Mouse (Mus musculus) liver, embryonic 13.5 days (tissue): Measurements from ENCODE around the gene Lrriq1. TPM values are rescaled to one million over a fixed set of nuclear protein-coding genes. Genes with fewer than 3 reads are reported as not detected.

Experiments used
- ATAC-seq: fragments of 200-750 bp; cut with Nextera tagmentation; 2 replicates; pipeline ENCODE4 v1.8.0; 2017; ENCODE audit warnings: low read depth, mild to moderate bottlenecking, moderate number of reproducible peaks, moderate library complexity
- DNase-seq: peaks from one replicate; pipeline ENCODE4 v3.0.0; 2022
- H3K27ac ChIP-seq: fragments of 300-500 bp; sonication (generic); 2 replicates; pipeline ENCODE4 v1.5.1; 2015; ENCODE audit warnings: moderate library complexity, mild to moderate bottlenecking, inconsistent platforms
- H3K27me3 ChIP-seq: fragments of 300-500 bp; sonication (generic); 2 replicates; pipeline ENCODE4 v1.6.1; 2015; ENCODE audit warnings: mild to moderate bottlenecking, inconsistent platforms
- H3K36me3 ChIP-seq: fragments of 300-500 bp; sonication (generic); 2 replicates; pipeline ENCODE4 v1.6.1; 2015; ENCODE audit warnings: mild to moderate bottlenecking, inconsistent platforms
- H3K4me1 ChIP-seq: fragments of 300-500 bp; sonication (generic); replicated peaks from 2 replicates; pipeline ENCODE4 v1.6.1; 2015; ENCODE audit warnings: inconsistent platforms
- H3K4me2 ChIP-seq: fragments of 300-500 bp; sonication (generic); 2 replicates; pipeline ENCODE4 v1.6.1; 2015; ENCODE audit warnings: inconsistent platforms, mild to moderate bottlenecking, moderate library complexity
- H3K4me3 ChIP-seq: fragments of 300-500 bp; sonication (generic); replicated peaks from 2 replicates; pipeline ENCODE4 v1.5.1; 2015; ENCODE audit warnings: mild to moderate bottlenecking, inconsistent platforms
- H3K9ac ChIP-seq: fragments of 300-500 bp; sonication (generic); 2 replicates; pipeline ENCODE4 v1.6.1; 2015; ENCODE audit warnings: mild to moderate bottlenecking, inconsistent platforms
- H3K9me3 ChIP-seq: fragments of 300-500 bp; sonication (generic); replicated peaks from 2 replicates; pipeline ENCODE4 v1.6.1; 2016; ENCODE audit warnings: inconsistent platforms
- WGBS: fragments of 180-500 bp; shearing (Covaris S2); methylation state at CpG from one replicate; pipeline ENCODE4 v1.1.7; 2015; ENCODE audit not compliant: insufficient replicate concordance; 5-methylcytosine and 5-hydroxymethylcytosine counted together
- polyA plus RNA-seq: library from polyadenylated mRNA; unstranded; fragments of >200 nt; fragmentation: Nextera tagmentation; extraction: Ambion mirVana; gene quantifications from 2 replicates; pipeline ENCODE4 v1.2.1, GENCODE M21; 2015

The Lrriq1 gene
- polyA plus RNA-seq, 1 experiment from 2014 or later = not detected

- Histone ChIP-seq H3K9me3 (no peaks in the 10 kb centered on the region), H3K36me3 (no peaks in the 10 kb centered on the region), H3K4me2 (peak overlapping the region; percentile 48; the same call in 1 of the 2 replicates), H3K27ac (no peak overlapping the region), H3K4me1 (peaks cover 5% of the 10 kb centered on the region), H3K4me3 (0 out of 2 replicates have a peak overlapping the region, but pooled peaks have one; percentile 30), H3K9ac (no peak overlapping the region), H3K27me3 (peaks cover 76% of the 10 kb centered on the region)
- 2% methylated on average over 15 of the region's 15 CpGs for WGBS
- no peak for DNase-seq
- no peak for ATAC-seq
Observed at GRCm38 (mm10) chr10:103027931-103028252, 208.2 kb downstream of the Lrriq1 start.

GRCm38 (mm10) chr10:103027226-103027930 lies 208.7 kb downstream of the Lrriq1 start:
- Histone ChIP-seq H3K9ac (no peak overlapping the region), H3K27me3 (peaks cover 72% of the 10 kb centered on the region), H3K9me3 (no peaks in the 10 kb centered on the region), H3K36me3 (no peaks in the 10 kb centered on the region), H3K4me3 (no peak overlapping the region), H3K27ac (no peak overlapping the region), H3K4me1 (peaks cover 5% of the 10 kb centered on the region), H3K4me2 (no peak overlapping the region)
- DNase-seq (no peak), ATAC-seq (no peak)
- WGBS = 2% methylated on average over 20 of the region's 20 CpGs

- H3K4me3 ChIP-seq = no peak overlapping the region
- H3K9me3 ChIP-seq = no peaks in the 10 kb centered on the region
- no peaks in the 10 kb centered on the region for H3K36me3 ChIP-seq
- no peak overlapping the region for H3K9ac ChIP-seq
- H3K4me2 ChIP-seq = no peak overlapping the region
- 2% methylated on average over 17 of the region's 17 CpGs for whole genome bisulfite sequencing
- H3K27ac ChIP-seq = no peak overlapping the region
- peaks cover 65% of the 10 kb centered on the region for H3K27me3 ChIP-seq
- peaks cover 5% of the 10 kb centered on the region for H3K4me1 ChIP-seq
- DNase-seq (no peak), ATAC-seq (no peak)
Observed at GRCm38 (mm10) chr10:103026636-103027225, 209.4 kb downstream of the Lrriq1 start.

DNA sequence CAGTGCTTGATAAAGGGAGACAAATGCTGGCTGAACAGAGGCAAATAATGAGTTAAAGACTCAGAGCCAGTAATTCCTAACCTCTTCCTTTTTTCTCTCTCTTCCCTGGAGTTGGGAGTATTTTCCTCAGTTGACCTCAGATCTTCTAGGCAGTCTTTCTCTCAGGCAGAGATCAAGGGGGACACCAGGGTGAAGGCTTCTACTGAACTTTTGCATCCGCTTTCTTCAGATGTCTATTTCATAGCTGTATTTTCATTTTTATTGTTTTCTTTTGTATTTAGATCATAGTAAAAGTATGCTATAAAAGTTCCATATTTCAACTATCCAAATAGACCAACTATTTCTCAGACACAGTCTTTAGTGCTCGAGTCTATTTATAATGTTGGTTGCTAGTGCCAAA lies 233.6 kb downstream of the Lrriq1 start:
- no peaks in the 10 kb centered on the region for H3K9me3 ChIP-seq

DNA sequence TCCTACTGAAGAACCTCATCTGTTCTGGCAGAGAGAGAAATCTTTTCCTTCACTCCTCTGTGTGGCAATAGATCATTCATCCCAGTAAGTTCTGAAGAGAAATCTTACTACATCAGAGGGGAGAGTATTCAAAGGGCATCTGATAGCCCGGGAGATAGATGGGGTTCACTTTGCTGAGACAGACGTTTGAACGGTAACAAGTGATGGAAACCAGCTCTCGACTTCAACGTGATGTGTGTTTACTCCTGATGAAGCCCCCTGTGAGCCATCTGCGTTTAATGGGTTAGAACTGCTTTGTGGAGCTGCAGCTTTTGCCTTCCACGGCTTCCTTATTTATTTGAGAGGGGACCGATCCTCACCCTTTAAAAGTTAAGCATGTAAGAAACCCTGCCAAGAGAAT lies 235.2 kb downstream of the Lrriq1 start:
- no peak for DNase-seq
- H3K27ac ChIP-seq = no peak overlapping the region
- H3K4me3 ChIP-seq = no peak overlapping the region
- no peaks in the 10 kb centered on the region for H3K27me3 ChIP-seq
- H3K36me3 ChIP-seq = no peaks in the 10 kb centered on the region
- no peak overlapping the region for H3K9ac ChIP-seq
- ATAC-seq = no peak
- no peaks in the 10 kb centered on the region for H3K9me3 ChIP-seq
- H3K4me1 ChIP-seq = no peaks in the 10 kb centered on the region
- H3K4me2 ChIP-seq = no peak overlapping the region
- WGBS = 33% methylated on average over 8 of the region's 8 CpGs

More for the DNA sequence above, 233.6 kb downstream of the Lrriq1 start:
- H3K36me3 ChIP-seq = no peaks in the 10 kb centered on the region
- no peaks in the 10 kb centered on the region for H3K27me3 ChIP-seq
- ATAC-seq = no peak
- H3K9ac ChIP-seq = no peak overlapping the region
- H3K27ac ChIP-seq = no peak overlapping the region
- WGBS = 53% methylated on average over 2 of the region's 2 CpGs
- no peaks in the 10 kb centered on the region for H3K4me1 ChIP-seq
- H3K4me2 ChIP-seq = no peak overlapping the region
- no peak overlapping the region for H3K4me3 ChIP-seq
- DNase-seq = no peak

DNA sequence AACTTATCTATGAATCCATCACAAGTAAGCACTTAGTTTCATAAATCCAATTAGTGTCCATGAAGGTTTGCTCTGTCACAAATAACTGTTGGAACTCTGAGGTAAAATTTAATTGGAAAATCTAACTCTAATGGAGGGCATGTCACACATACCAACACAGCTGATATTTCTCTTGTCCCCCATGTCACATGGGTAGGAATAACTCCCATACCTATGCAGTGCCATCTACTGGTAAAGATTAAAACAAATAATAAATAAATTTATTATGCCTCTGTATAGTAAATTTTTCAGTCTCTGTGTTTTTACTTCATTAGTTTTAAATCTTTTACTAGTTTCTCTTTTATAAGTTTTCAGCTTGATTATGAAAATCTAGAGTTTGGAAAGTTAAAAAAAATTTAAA lies 236.5 kb downstream of the Lrriq1 start:
- H3K9ac ChIP-seq = no peak overlapping the region
- ATAC-seq = no peak

More for the DNA sequence above, 236.5 kb downstream of the Lrriq1 start:
- H3K27ac ChIP-seq = no peak overlapping the region
- no peak overlapping the region for H3K4me2 ChIP-seq
- no peaks in the 10 kb centered on the region for H3K9me3 ChIP-seq
- H3K4me3 ChIP-seq = no peak overlapping the region
- no peaks in the 10 kb centered on the region for H3K4me1 ChIP-seq
- DNase-seq = no peak
- no peaks in the 10 kb centered on the region for H3K36me3 ChIP-seq
- no peaks in the 10 kb centered on the region for H3K27me3 ChIP-seq

Other genes starting within 250 kb of the Lrriq1 start
- 0.07 and 0.10 TPM in 2 replicates for gene Alx1, start 206.1 kb downstream of the Lrriq1 start, polyA plus RNA-seq
- 0.21 and 0.29 TPM in 2 replicates for gene Slc6a15, start 131.5 kb upstream of the Lrriq1 start, polyA plus RNA-seq